Mouse (Mus musculus) liver, postnatal 0 days (tissue): ENCODE data around the gene Ddo.

Experiments
- CTCF ChIP-seq: sonication (generic); IDR thresholded peaks from 2 replicates; pipeline ENCODE4 v1.5.1; 2016; ENCODE audit warnings: antibody characterized with exemption, low read depth
- EP300 ChIP-seq: IDR thresholded peaks from 2 replicates; pipeline ENCODE4 v1.6.1; 2016; ENCODE audit warnings: antibody characterized with exemption, low read depth, mild to moderate bottlenecking

GRCm38 (mm10) chr10:40675921-40676320 is 46.1 kb downstream of the Ddo start:
- TF ChIP-seq CTCF (no peak), EP300 (no peak)
